Mouse (Mus musculus) ES-CJ7 (cell line): Measurements from ENCODE around the gene Crip1.

Experiments
- DNase-seq: peaks from one replicate; pipeline ENCODE4 v3.0.0; 2011; ENCODE audit warnings: low read depth, low spot score

Gene Crip1

GRCm38 (mm10) chr12:113130732-113131131 is 15.4 kb upstream of the Crip1 start:
- DNase-seq, result no peak

- DNase-seq, result no peak
These were observed 14.5 kb upstream of the Crip1 start for GRCm38 (mm10) chr12:113131601-113132000.

GRCm38 (mm10) chr12:113132567-113132966 is 13.5 kb upstream of the Crip1 start:
- no peak for DNase-seq

GRCm38 (mm10) chr12:113133260-113133659 is 12.9 kb upstream of the Crip1 start:
- no peak for DNase-seq

GRCm38 (mm10) chr12:113133861-113134403 is 12.2 kb upstream of the Crip1 start:
- no peak for DNase-seq

GRCm38 (mm10) chr12:113134502-113134901 is 11.6 kb upstream of the Crip1 start:
- no peak for DNase-seq

- DNase-seq, result no peak
These were observed 10.7 kb upstream of the Crip1 start for GRCm38 (mm10) chr12:113135401-113135800.

GRCm38 (mm10) chr12:113136492-113137020 is 9.6 kb upstream of the Crip1 start:
- no peak for DNase-seq

GRCm38 (mm10) chr12:113137260-113138213 is 8.6 kb upstream of the Crip1 start:
- no peak for DNase-seq

GRCm38 (mm10) chr12:113138291-113138690 is 7.8 kb upstream of the Crip1 start:
- DNase-seq, result no peak

GRCm38 (mm10) chr12:113138901-113139864 is 6.9 kb upstream of the Crip1 start:
- DNase-seq, result no peak

GRCm38 (mm10) chr12:113139908-113140615 is 6.1 kb upstream of the Crip1 start, which contains the start of gene Crip2:
Gene Crip2, plus strand, starts transcription at chr12:113140236.
- DNase-seq, result peak; percentile 98

- no peak for DNase-seq
These were observed 5.3 kb upstream of the Crip1 start for GRCm38 (mm10) chr12:113140616-113141411.

- DNase-seq, result no peak
These were observed 4.6 kb upstream of the Crip1 start for GRCm38 (mm10) chr12:113141531-113141973.

GRCm38 (mm10) chr12:113142021-113142975 is 3.8 kb upstream of the Crip1 start:
- DNase-seq, result no peak

GRCm38 (mm10) chr12:113143164-113143563 is 3.0 kb upstream of the Crip1 start:
- DNase-seq, result no peak

- peak; percentile 84 for DNase-seq
These were observed 1.9 kb upstream of the Crip1 start for GRCm38 (mm10) chr12:113144001-113144756.

- DNase-seq, result no peak
These were observed 1.2 kb upstream of the Crip1 start for GRCm38 (mm10) chr12:113144886-113145285.
